Mouse (Mus musculus): ENCODE results near the gene Olfr1480. TPM values are rescaled to one million over a fixed set of nuclear protein-coding genes. Genes with fewer than 3 reads are reported as not detected.

Gene Olfr1480
- not detected in 2 replicates for polyA plus RNA-seq (2012; ENCODE audit: insufficient read depth, insufficient read length, low replicate concordance, missing spikeins)

GRCm38 (mm10) chr19:13527613-13528012, at the start of gene Olfr1480:
TSS of gene Olfr1480 (plus strand) at chr19:13527913.
- TF ChIP-seq POLR2A (IDR thresholded peaks at IDR 0.05; ENCODE audit: insufficient read depth, low read depth, low read length) = no peak
- no peak for TF ChIP-seq CTCF (IDR thresholded peaks at IDR 0.05; ENCODE audit: insufficient read depth, low read depth, low read length)
- Histone ChIP-seq H3K27ac (ENCODE audit: insufficient read depth, low read depth, low read length) (no peak within 1 kb of the TSS), H3K4me1 (ENCODE audit: control insufficient read depth, insufficient read depth, low read length) (no peaks in the 10 kb centered on the region), H3K4me3 (ENCODE audit: insufficient read depth, low read depth, low read length) (no peak within 1 kb of the TSS)
- WGBS = 87% methylated on average over 2 of the region's 2 CpGs

GRCm38 (mm10) chr19:13480096-13480495, 47.6 kb upstream of the Olfr1480 start, which contains the start of gene Olfr1475:
TSS of gene Olfr1475 (minus strand) at chr19:13480196.
- no peaks in the 10 kb centered on the region for H3K4me1 ChIP-seq (ENCODE audit: control insufficient read depth, insufficient read depth, low read length)
- TF ChIP-seq CTCF (IDR thresholded peaks at IDR 0.05; ENCODE audit: insufficient read depth, low read depth, low read length) (no peak), POLR2A (IDR thresholded peaks at IDR 0.05; ENCODE audit: insufficient read depth, low read depth, low read length) (no peak)
- H3K4me3 ChIP-seq (ENCODE audit: insufficient read depth, low read depth, low read length) = no peak within 1 kb of the TSS
- H3K27ac ChIP-seq (ENCODE audit: insufficient read depth, low read depth, low read length) = no peak within 1 kb of the TSS

- Histone ChIP-seq H3K4me1 (ENCODE audit: control insufficient read depth, insufficient read depth, low read length) (no peaks in the 10 kb centered on the region), H3K4me3 (ENCODE audit: insufficient read depth, low read depth, low read length) (no peak within 1 kb of the TSS), H3K27ac (ENCODE audit: insufficient read depth, low read depth, low read length) (no peak within 1 kb of the TSS)
- TF ChIP-seq CTCF (IDR thresholded peaks at IDR 0.05; ENCODE audit: insufficient read depth, low read depth, low read length) = no peak
- no peak for TF ChIP-seq POLR2A (IDR thresholded peaks at IDR 0.05; ENCODE audit: insufficient read depth, low read depth, low read length)
- 66% methylated on average over 3 of the region's 3 CpGs for WGBS
These were observed 27.5 kb upstream of the Olfr1480 start, which contains the start of gene Olfr1477 for GRCm38 (mm10) chr19:13500246-13500645. TSS of gene Olfr1477 (plus strand) at chr19:13500546.

Other genes with a start within 250 kb of the Olfr1480 start
- gene Olfr1465, start 212.4 kb upstream of the Olfr1480 start, polyA plus RNA-seq (2012; ENCODE audit: insufficient read depth, insufficient read length, low replicate concordance, missing spikeins) = not detected in 2 replicates
- gene Olfr1466, start 189.1 kb upstream of the Olfr1480 start, polyA plus RNA-seq (2012; ENCODE audit: insufficient read depth, insufficient read length, low replicate concordance, missing spikeins) = not detected in 2 replicates
- gene Olfr1467, start 165.7 kb upstream of the Olfr1480 start, polyA plus RNA-seq (2012; ENCODE audit: insufficient read depth, insufficient read length, low replicate concordance, missing spikeins) = not detected in 2 replicates
- not detected in 2 replicates for gene Olfr1469, start 120.1 kb upstream of the Olfr1480 start, polyA plus RNA-seq (2012; ENCODE audit: insufficient read depth, insufficient read length, low replicate concordance, missing spikeins)
- gene Olfr1471, start 84.5 kb upstream of the Olfr1480 start, polyA plus RNA-seq (2012; ENCODE audit: insufficient read depth, insufficient read length, low replicate concordance, missing spikeins) = not detected in 2 replicates
- gene Olfr1472, start 71.8 kb upstream of the Olfr1480 start, polyA plus RNA-seq (2012; ENCODE audit: insufficient read depth, insufficient read length, low replicate concordance, missing spikeins) = not detected in 2 replicates
- gene Olfr1474, start 58.3 kb upstream of the Olfr1480 start, polyA plus RNA-seq (2012; ENCODE audit: insufficient read depth, insufficient read length, low replicate concordance, missing spikeins) = not detected in 2 replicates
- not detected in 2 replicates for gene Olfr1475, start 47.7 kb upstream of the Olfr1480 start, polyA plus RNA-seq (2012; ENCODE audit: insufficient read depth, insufficient read length, low replicate concordance, missing spikeins)
- not detected in 2 replicates for gene Olfr1477, start 27.4 kb upstream of the Olfr1480 start, polyA plus RNA-seq (2012; ENCODE audit: insufficient read depth, insufficient read length, low replicate concordance, missing spikeins)
- not detected in 2 replicates for gene Olfr1484, start 55.6 kb downstream of the Olfr1480 start, polyA plus RNA-seq (2012; ENCODE audit: insufficient read depth, insufficient read length, low replicate concordance, missing spikeins)
- not detected in 2 replicates for gene Olfr1487, start 89.5 kb downstream of the Olfr1480 start, polyA plus RNA-seq (2012; ENCODE audit: insufficient read depth, insufficient read length, low replicate concordance, missing spikeins)
- gene Olfr1489, start 103.7 kb downstream of the Olfr1480 start, polyA plus RNA-seq (2012; ENCODE audit: insufficient read depth, insufficient read length, low replicate concordance, missing spikeins) = not detected in 2 replicates
- gene Olfr1490, start 123.2 kb downstream of the Olfr1480 start, polyA plus RNA-seq (2012; ENCODE audit: insufficient read depth, insufficient read length, low replicate concordance, missing spikeins) = not detected in 2 replicates
- not detected in 2 replicates for gene Olfr1491, start 169.4 kb downstream of the Olfr1480 start, polyA plus RNA-seq (2012; ENCODE audit: insufficient read depth, insufficient read length, low replicate concordance, missing spikeins)
- not detected in 2 replicates for gene Olfr1493-ps1, start 195.4 kb downstream of the Olfr1480 start, polyA plus RNA-seq (2012; ENCODE audit: insufficient read depth, insufficient read length, low replicate concordance, missing spikeins)
- gene Olfr1494, start 211.8 kb downstream of the Olfr1480 start, polyA plus RNA-seq (2012; ENCODE audit: insufficient read depth, insufficient read length, low replicate concordance, missing spikeins) = not detected in 2 replicates
- gene Olfr1495, start 236.7 kb downstream of the Olfr1480 start, polyA plus RNA-seq (2012; ENCODE audit: insufficient read depth, insufficient read length, low replicate concordance, missing spikeins) = not detected in 2 replicates
- not detected in 2 replicates for gene Olfr1496, start 250.0 kb downstream of the Olfr1480 start, polyA plus RNA-seq (2012; ENCODE audit: insufficient read depth, insufficient read length, low replicate concordance, missing spikeins)